Mouse (Mus musculus): ENCODE data around the gene Crim1.

DNA sequence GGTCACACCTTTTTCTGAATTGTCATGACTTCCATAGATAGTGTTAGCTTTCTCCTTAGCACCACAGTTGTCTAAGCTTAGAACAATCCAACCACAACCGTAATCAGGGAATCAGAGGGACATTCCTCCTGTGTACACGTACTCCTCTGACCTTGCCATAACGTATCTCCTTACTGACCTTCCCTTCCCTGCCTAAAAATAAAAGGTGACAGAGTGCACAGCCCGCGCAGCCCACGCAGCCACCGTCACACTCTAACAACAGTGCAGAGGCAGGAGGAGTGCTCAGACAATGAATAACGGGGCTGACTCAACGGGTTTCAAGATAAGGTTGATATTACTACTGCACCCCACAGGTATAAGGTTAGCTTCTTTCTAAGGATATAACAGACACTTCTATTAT lies 203.8 kb downstream of the Crim1 start:
- TF ChIP-seq GATA1 (IDR thresholded peaks at IDR 0.05; ENCODE audit: borderline replicate concordance, low read length), result no peak
- TF ChIP-seq FLI1 (IDR thresholded peaks at IDR 0.05; ENCODE audit: low read length), result no peak
